Mouse (Mus musculus) liver, postnatal 0 days (tissue): ENCODE results near the gene Cep295nl. TPM values are rescaled to one million over a fixed set of nuclear protein-coding genes. Genes with fewer than 3 reads are reported as not detected.

Experiments used
- ATAC-seq: fragments of 200-750 bp; cut with Nextera tagmentation; 2 replicates; pipeline ENCODE4 v1.8.0; 2017; ENCODE audit warnings: mild to moderate bottlenecking, moderate library complexity
- DNase-seq: peaks from one replicate; pipeline ENCODE4 v3.0.0-alpha.2; 2016
- H3K27ac ChIP-seq: fragments of 300-500 bp; sonication (generic); 2 replicates; pipeline ENCODE4 v1.5.1; 2014; ENCODE audit warnings: antibody characterized with exemption, moderate library complexity, mild to moderate bottlenecking, low read depth
- H3K27me3 ChIP-seq: fragments of 300-500 bp; sonication (generic); 2 replicates; pipeline ENCODE4 v1.6.1; 2014; ENCODE audit warnings: low read length, control low read depth, mixed read lengths; ENCODE audit not compliant: insufficient read depth
- H3K36me3 ChIP-seq: fragments of 300-500 bp; sonication (generic); replicated peaks from 2 replicates; pipeline ENCODE4 v1.6.1; 2014; ENCODE audit warnings: mild to moderate bottlenecking, control low read depth, low read length, moderate library complexity, mixed read lengths; ENCODE audit not compliant: insufficient read depth
- H3K4me1 ChIP-seq: fragments of 300-500 bp; sonication (generic); 2 replicates; pipeline ENCODE4 v1.6.1; 2014; ENCODE audit warnings: antibody characterized with exemption, mild to moderate bottlenecking, control low read depth; ENCODE audit not compliant: insufficient read depth
- H3K4me2 ChIP-seq: fragments of 300-500 bp; sonication (generic); 2 replicates; pipeline ENCODE4 v1.6.1; 2014; ENCODE audit warnings: low read depth, mild to moderate bottlenecking, low read length, moderate library complexity, mixed read lengths
- H3K4me3 ChIP-seq: fragments of 300-500 bp; sonication (generic); 2 replicates; pipeline ENCODE4 v1.5.1; 2014; ENCODE audit warnings: low read depth, low read length
- H3K9ac ChIP-seq: fragments of 300-500 bp; sonication (generic); replicated peaks from 2 replicates; pipeline ENCODE4 v1.6.1; 2014; ENCODE audit warnings: mild to moderate bottlenecking, moderate library complexity
- H3K9me3 ChIP-seq: fragments of 300-500 bp; sonication (generic); 2 replicates; pipeline ENCODE4 v1.6.1; 2016; ENCODE audit warnings: mild to moderate bottlenecking, control low read depth, low read length, mixed read lengths
- CTCF ChIP-seq: sonication (generic); IDR thresholded peaks from 2 replicates; pipeline ENCODE4 v1.5.1; 2016; ENCODE audit warnings: antibody characterized with exemption, low read depth
- EP300 ChIP-seq: IDR thresholded peaks from 2 replicates; pipeline ENCODE4 v1.6.1; 2016; ENCODE audit warnings: antibody characterized with exemption, low read depth, mild to moderate bottlenecking
- WGBS: fragments of 180-500 bp; shearing (Covaris S2); extraction: QIAGEN DNeasy Blood & Tissue Kit; methylation state at CpG from one replicate; pipeline ENCODE4 v1.1.7; 2014; ENCODE audit not compliant: insufficient replicate concordance; 5-methylcytosine and 5-hydroxymethylcytosine counted together
- polyA plus RNA-seq: library from polyadenylated mRNA; unstranded; fragments of >200 nt; fragmentation: Nextera tagmentation; extraction: Ambion mirVana; gene quantifications from 2 replicates; pipeline ENCODE4 v1.2.1, GENCODE M21; 2015

The Cep295nl gene
- polyA plus RNA-seq, 1 experiment from 2014 or later: 0.05 TPM

DNA sequence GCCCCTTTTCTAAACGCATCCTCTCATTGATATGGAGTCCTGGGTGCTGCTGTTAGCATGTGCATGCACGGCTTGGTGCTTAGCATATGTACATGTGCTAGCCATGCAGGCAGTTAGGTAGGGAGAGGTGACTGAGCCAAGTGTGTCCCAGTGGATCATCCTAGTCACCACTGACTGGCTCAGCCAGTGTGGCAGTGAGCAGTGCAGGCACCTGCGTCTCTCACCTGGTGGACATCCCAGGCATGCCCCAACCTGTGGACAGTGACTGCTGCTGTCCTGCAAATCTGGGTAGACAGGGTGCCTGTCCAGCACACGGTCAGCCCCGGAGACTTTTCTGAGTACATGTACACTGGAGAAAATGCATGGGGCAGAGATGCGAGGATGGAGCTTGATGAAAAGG is 13.8 kb downstream of the Cep295nl start:
- Histone ChIP-seq H3K27ac (no peak overlapping the region), H3K36me3 (no peaks in the 10 kb centered on the region), H3K9me3 (no peaks in the 10 kb centered on the region), H3K27me3 (no peaks in the 10 kb centered on the region), H3K4me3 (no peak overlapping the region), H3K9ac (no peak overlapping the region), H3K4me1 (0 out of 2 replicates have a peak, but pooled peaks cover 4% of the 10 kb centered on the region), H3K4me2 (no peak overlapping the region)
- TF ChIP-seq CTCF (no peak), EP300 (no peak)
- DNase-seq: no peak
- WGBS: 80% methylated on average over 6 of the region's 6 CpGs
- no peak for ATAC-seq

DNA sequence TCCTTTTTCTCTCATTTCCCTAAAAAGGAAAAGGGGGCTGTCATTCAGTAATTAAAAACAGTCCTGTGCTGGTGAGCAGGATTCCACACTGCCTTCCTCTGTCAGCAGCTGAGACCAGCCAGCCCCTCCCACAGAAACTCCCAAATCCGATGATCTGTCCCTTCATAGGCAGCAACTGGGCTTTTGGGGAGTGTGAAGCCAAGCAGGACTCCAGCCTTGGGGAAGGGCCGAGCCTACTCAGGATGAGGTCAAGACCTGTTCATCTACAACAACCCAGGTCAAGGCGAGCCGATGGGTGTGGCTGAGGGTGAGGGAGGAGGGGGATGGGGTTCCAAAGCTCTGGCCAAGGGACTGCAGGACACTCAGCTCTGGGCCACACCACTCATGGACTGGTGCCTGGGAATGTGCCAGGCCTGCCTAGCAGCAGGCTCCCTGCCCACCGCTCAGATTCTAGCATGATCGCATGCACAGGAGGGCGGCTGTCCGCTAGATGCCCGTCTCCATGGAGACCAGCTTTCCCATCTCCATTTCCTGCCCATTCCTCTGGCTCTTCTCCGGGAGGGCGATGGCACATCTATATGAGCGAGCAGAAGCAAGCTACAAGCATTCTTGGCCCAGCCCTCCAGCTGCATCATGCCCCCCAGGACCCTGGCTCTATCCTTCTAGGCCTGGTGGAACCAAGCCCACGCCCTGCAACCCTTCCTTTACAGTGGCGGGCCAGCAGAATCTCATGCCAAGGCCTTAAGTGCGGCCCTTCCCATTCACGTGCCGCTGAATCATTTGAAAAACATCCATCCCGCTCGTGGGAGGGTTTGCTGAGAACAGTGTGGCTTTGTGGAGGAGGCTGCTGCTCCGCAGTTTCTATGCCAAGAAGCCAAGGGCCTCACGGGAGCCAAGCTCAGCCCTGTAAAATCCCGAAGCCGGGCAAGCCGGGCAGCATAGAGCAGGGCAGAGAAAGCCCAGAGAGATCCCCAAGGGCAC is 15.0 kb downstream of the Cep295nl start:
- no peak overlapping the region for H3K4me2 ChIP-seq
- no peak for ATAC-seq
- H3K36me3 ChIP-seq: no peaks in the 10 kb centered on the region
- no peak overlapping the region for H3K9ac ChIP-seq
- 82% methylated on average over 24 of the region's 24 CpGs for WGBS
- H3K9me3 ChIP-seq: no peaks in the 10 kb centered on the region
- H3K4me3 ChIP-seq: no peak overlapping the region
- H3K27ac ChIP-seq: 0 out of 2 replicates have a peak overlapping the region, but pooled peaks have one; percentile 11
- no peaks in the 10 kb centered on the region for H3K27me3 ChIP-seq
- peaks cover 7% of the 10 kb centered on the region; the same call in 1 of the 2 replicates for H3K4me1 ChIP-seq
- no peak for DNase-seq
- no peak for TF ChIP-seq CTCF

DNA sequence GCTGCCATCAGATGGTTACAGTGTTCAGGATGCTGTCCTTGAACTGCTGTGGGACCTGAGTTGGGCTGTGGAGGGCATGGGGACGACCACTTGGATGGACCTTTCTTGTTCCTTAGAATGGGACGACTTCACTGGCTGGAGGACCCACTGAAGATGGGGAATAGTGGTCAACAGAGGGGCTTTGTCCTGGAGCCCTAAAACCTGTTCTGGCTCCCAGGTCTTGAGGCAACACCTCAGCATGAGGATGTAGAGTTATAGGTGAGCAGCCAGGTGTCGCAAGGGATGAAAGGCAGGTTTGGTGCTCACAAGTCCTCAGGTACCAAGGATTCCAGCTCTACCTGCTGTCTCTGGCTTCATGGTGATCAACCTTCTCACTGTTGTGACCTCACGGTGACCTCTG is 15.8 kb downstream of the Cep295nl start:
- WGBS: 64% methylated on average over 4 of the region's 4 CpGs
- H3K4me2 ChIP-seq: no peak overlapping the region
- DNase-seq (no peak), ATAC-seq (no peak)
- no peak overlapping the region for H3K4me3 ChIP-seq
- H3K36me3 ChIP-seq: no peaks in the 10 kb centered on the region
- no peaks in the 10 kb centered on the region for H3K27me3 ChIP-seq
- TF ChIP-seq EP300: no peak
- TF ChIP-seq CTCF: no peak
- H3K9me3 ChIP-seq: no peaks in the 10 kb centered on the region
- peaks cover 7% of the 10 kb centered on the region; the same call in 1 of the 2 replicates for H3K4me1 ChIP-seq
- no peak overlapping the region for H3K27ac ChIP-seq
- H3K9ac ChIP-seq: no peak overlapping the region

GRCm38 (mm10) chr11:118324541-118324940 is 17.8 kb downstream of the Cep295nl start:
- ATAC-seq: no peak
- TF ChIP-seq EP300 (no peak), CTCF (no peak)
- Histone ChIP-seq H3K4me2 (no peak overlapping the region), H3K4me1 (peaks cover 7% of the 10 kb centered on the region; the same call in 1 of the 2 replicates), H3K9ac (no peak overlapping the region), H3K36me3 (no peaks in the 10 kb centered on the region), H3K27me3 (no peaks in the 10 kb centered on the region), H3K4me3 (no peak overlapping the region), H3K27ac (no peak overlapping the region), H3K9me3 (no peaks in the 10 kb centered on the region)
- no peak for DNase-seq
- 47% methylated on average over 5 of the region's 5 CpGs for WGBS

- Histone ChIP-seq H3K4me3 (no peak overlapping the region), H3K27me3 (no peaks in the 10 kb centered on the region), H3K4me1 (peaks cover 7% of the 10 kb centered on the region; the same call in 1 of the 2 replicates), H3K9me3 (no peaks in the 10 kb centered on the region), H3K9ac (no peak overlapping the region), H3K27ac (no peak overlapping the region), H3K36me3 (no peaks in the 10 kb centered on the region), H3K4me2 (no peak overlapping the region)
- TF ChIP-seq EP300 (no peak), CTCF (no peak)
- no peak for ATAC-seq
- DNase-seq: no peak
- 54% methylated on average over 5 of the region's 5 CpGs for WGBS
Measured at GRCm38 (mm10) chr11:118323974-118324373, 18.3 kb downstream of the Cep295nl start.

DNA sequence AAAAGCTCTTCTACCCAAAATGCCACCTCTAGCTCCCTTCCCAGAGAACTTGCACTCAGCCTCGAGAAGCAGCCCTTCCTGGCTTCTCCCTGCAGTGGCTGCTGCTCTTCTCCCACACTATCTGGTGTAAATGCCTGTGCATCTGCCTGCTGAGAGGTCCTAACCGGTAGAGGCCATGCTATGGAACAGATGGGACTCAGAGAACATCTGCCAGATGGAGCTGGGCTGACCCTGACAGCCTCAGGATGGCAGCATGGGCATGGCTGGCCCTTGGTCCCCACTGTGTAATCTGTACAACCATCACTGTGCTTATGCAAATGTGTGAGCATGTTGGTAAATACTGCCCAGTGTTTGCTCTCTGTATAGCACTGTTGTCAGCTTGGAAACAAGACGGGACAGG is 19.7 kb downstream of the Cep295nl start:
- ATAC-seq: no peak
- Histone ChIP-seq H3K27me3 (no peaks in the 10 kb centered on the region), H3K4me1 (peaks cover 7% of the 10 kb centered on the region; the same call in 1 of the 2 replicates), H3K36me3 (no peaks in the 10 kb centered on the region), H3K27ac (no peak overlapping the region), H3K9me3 (no peaks in the 10 kb centered on the region), H3K4me3 (no peak overlapping the region), H3K4me2 (no peak overlapping the region), H3K9ac (no peak overlapping the region)
- TF ChIP-seq CTCF (no peak), EP300 (no peak)
- DNase-seq: no peak
- 65% methylated on average over 3 of the region's 3 CpGs for WGBS
